Mouse (Mus musculus) neural tube, embryonic 11.5 days (tissue): ENCODE measurements around the gene Pced1b. TPM values are rescaled to one million over a fixed set of nuclear protein-coding genes. Genes with fewer than 3 reads are reported as not detected.

Source experiments
- ATAC-seq: fragments of 200-750 bp; cut with Nextera tagmentation; 2 replicates; pipeline ENCODE4 v1.8.0; 2017; ENCODE audit warnings: moderate number of reproducible peaks, mild to moderate bottlenecking, moderate TSS enrichment, moderate library complexity; ENCODE audit not compliant: insufficient read depth, low FRiP score, low TSS enrichment
- DNase-seq: peaks from one replicate; pipeline ENCODE4 v3.0.0-alpha.2; 2015; ENCODE audit warnings: low spot score
- H3K27ac ChIP-seq: fragments of 300-500 bp; sonication (generic); 2 replicates; pipeline ENCODE4 v1.5.1; 2014; ENCODE audit warnings: low read depth, mild to moderate bottlenecking, low read length
- H3K27me3 ChIP-seq: fragments of 300-500 bp; sonication (generic); 2 replicates; pipeline ENCODE4 v1.6.1; 2014; ENCODE audit warnings: mild to moderate bottlenecking, low read length, mixed read lengths; ENCODE audit not compliant: control insufficient read depth, insufficient read depth
- H3K36me3 ChIP-seq: fragments of 300-500 bp; sonication (generic); 2 replicates; pipeline ENCODE4 v1.6.1; 2014; ENCODE audit warnings: mild to moderate bottlenecking, low read length, moderate library complexity, mixed read lengths; ENCODE audit not compliant: control insufficient read depth, insufficient read depth
- H3K4me1 ChIP-seq: fragments of 300-500 bp; sonication (generic); 2 replicates; pipeline ENCODE4 v1.6.1; 2014; ENCODE audit warnings: low read length, mixed read lengths; ENCODE audit not compliant: control insufficient read depth, insufficient read depth
- H3K4me2 ChIP-seq: fragments of 300-500 bp; sonication (generic); 2 replicates; pipeline ENCODE4 v1.6.1; 2014; ENCODE audit warnings: low read depth, mild to moderate bottlenecking, moderate library complexity
- H3K4me3 ChIP-seq: fragments of 300-500 bp; sonication (generic); 2 replicates; pipeline ENCODE4 v1.5.1; 2014; ENCODE audit warnings: low read depth, low read length
- H3K9ac ChIP-seq: fragments of 300-500 bp; sonication (generic); 2 replicates; pipeline ENCODE4 v1.6.1; 2014; ENCODE audit warnings: mild to moderate bottlenecking, low read length
- H3K9me3 ChIP-seq: fragments of 300-500 bp; sonication (generic); 2 replicates; pipeline ENCODE4 v1.6.1; 2016; ENCODE audit warnings: low read length; ENCODE audit not compliant: control insufficient read depth
- WGBS: fragments of 180-500 bp; shearing (Covaris S2); extraction: QIAGEN DNeasy Blood & Tissue Kit; methylation state at CpG from one replicate; pipeline ENCODE4 v1.1.7; 2014; 5-methylcytosine and 5-hydroxymethylcytosine counted together
- polyA plus RNA-seq: library from polyadenylated mRNA; unstranded; fragments of >200 nt; fragmentation: Nextera tagmentation; extraction: Ambion mirVana; gene quantifications from 2 replicates; pipeline ENCODE4 v1.2.1, GENCODE M21; 2014

Pced1b gene
- polyA plus RNA-seq, 1 experiment from 2014 or later, result 3.6 TPM

GRCm38 (mm10) chr15:97311937-97312336 lies 65.0 kb downstream of the Pced1b start:
- no peak overlapping the region for H3K27ac ChIP-seq
- 88% methylated on average over 8 of the region's 8 CpGs for WGBS
- no peaks in the 10 kb centered on the region for H3K4me1 ChIP-seq
- no peaks in the 10 kb centered on the region for H3K9me3 ChIP-seq
- ATAC-seq (no peak), DNase-seq (no peak)
- no peaks in the 10 kb centered on the region for H3K36me3 ChIP-seq
- H3K4me2 ChIP-seq, result no peak overlapping the region
- H3K27me3 ChIP-seq, result no peaks in the 10 kb centered on the region
- no peak overlapping the region for H3K4me3 ChIP-seq
- no peak overlapping the region for H3K9ac ChIP-seq

GRCm38 (mm10) chr15:97314720-97315421 lies 68.0 kb downstream of the Pced1b start:
- H3K4me1 ChIP-seq, result no peaks in the 10 kb centered on the region
- no peaks in the 10 kb centered on the region for H3K36me3 ChIP-seq
- H3K9ac ChIP-seq, result no peak overlapping the region
- H3K27me3 ChIP-seq, result no peaks in the 10 kb centered on the region
- no peak overlapping the region for H3K4me3 ChIP-seq
- WGBS, result 81% methylated on average over 14 of the region's 14 CpGs
- DNase-seq (no peak), ATAC-seq (no peak)
- no peaks in the 10 kb centered on the region for H3K9me3 ChIP-seq
- H3K27ac ChIP-seq, result no peak overlapping the region
- H3K4me2 ChIP-seq, result no peak overlapping the region

- no peak overlapping the region for H3K27ac ChIP-seq
- no peak for DNase-seq
- 88% methylated on average over 9 of the region's 9 CpGs for WGBS
These were observed 68.5 kb downstream of the Pced1b start for GRCm38 (mm10) chr15:97315422-97315757.

GRCm38 (mm10) chr15:97318365-97319001 lies 71.6 kb downstream of the Pced1b start:
- no peaks in the 10 kb centered on the region for H3K4me1 ChIP-seq

More at GRCm38 (mm10) chr15:97315422-97315757, 68.5 kb downstream of the Pced1b start:
- Histone ChIP-seq H3K4me1 (no peaks in the 10 kb centered on the region), H3K4me3 (no peak overlapping the region), H3K9me3 (no peaks in the 10 kb centered on the region), H3K4me2 (no peak overlapping the region), H3K27me3 (no peaks in the 10 kb centered on the region), H3K9ac (no peak overlapping the region), H3K36me3 (no peaks in the 10 kb centered on the region)
- no peak for ATAC-seq

GRCm38 (mm10) chr15:97322821-97323220 lies 75.9 kb downstream of the Pced1b start:
- H3K27ac ChIP-seq, result no peak overlapping the region

More at GRCm38 (mm10) chr15:97318365-97319001, 71.6 kb downstream of the Pced1b start:
- Histone ChIP-seq H3K27me3 (no peaks in the 10 kb centered on the region), H3K4me3 (no peak overlapping the region), H3K36me3 (no peaks in the 10 kb centered on the region), H3K9ac (no peak overlapping the region), H3K27ac (no peak overlapping the region), H3K4me2 (no peak overlapping the region), H3K9me3 (no peaks in the 10 kb centered on the region)
- DNase-seq (no peak), ATAC-seq (no peak)
- WGBS, result 89% methylated on average over 21 of the region's 21 CpGs

GRCm38 (mm10) chr15:97323466-97323865 lies 76.6 kb downstream of the Pced1b start:
- Histone ChIP-seq H3K4me1 (no peaks in the 10 kb centered on the region), H3K27me3 (no peaks in the 10 kb centered on the region), H3K4me3 (no peak overlapping the region), H3K36me3 (no peaks in the 10 kb centered on the region), H3K4me2 (no peak overlapping the region), H3K9me3 (no peaks in the 10 kb centered on the region), H3K27ac (no peak overlapping the region), H3K9ac (no peak overlapping the region)
- ATAC-seq (no peak), DNase-seq (no peak)
- WGBS, result 69% methylated on average over 24 of the region's 24 CpGs

More at GRCm38 (mm10) chr15:97322821-97323220, 75.9 kb downstream of the Pced1b start:
- no peak overlapping the region for H3K4me2 ChIP-seq
- H3K36me3 ChIP-seq, result no peaks in the 10 kb centered on the region
- ATAC-seq, result no peak
- no peaks in the 10 kb centered on the region for H3K27me3 ChIP-seq
- no peak overlapping the region for H3K9ac ChIP-seq
- DNase-seq, result no peak
- H3K4me1 ChIP-seq, result no peaks in the 10 kb centered on the region
- no peak overlapping the region for H3K4me3 ChIP-seq
- 90% methylated on average over 5 of the region's 5 CpGs for WGBS
- H3K9me3 ChIP-seq, result no peaks in the 10 kb centered on the region

- no peak overlapping the region for H3K4me2 ChIP-seq
- no peak overlapping the region for H3K27ac ChIP-seq
- H3K9ac ChIP-seq, result no peak overlapping the region
- H3K27me3 ChIP-seq, result no peaks in the 10 kb centered on the region
- no peaks in the 10 kb centered on the region for H3K36me3 ChIP-seq
- H3K4me1 ChIP-seq, result no peaks in the 10 kb centered on the region
- DNase-seq, result no peak
- WGBS, result 81% methylated on average over 9 of the region's 9 CpGs
- no peak for ATAC-seq
- no peaks in the 10 kb centered on the region for H3K9me3 ChIP-seq
- H3K4me3 ChIP-seq, result no peak overlapping the region
These were observed 77.4 kb downstream of the Pced1b start for GRCm38 (mm10) chr15:97324311-97324710.

GRCm38 (mm10) chr15:97327500-97328081 lies 80.7 kb downstream of the Pced1b start:
- Histone ChIP-seq H3K9ac (no peak overlapping the region), H3K9me3 (no peaks in the 10 kb centered on the region), H3K27me3 (no peaks in the 10 kb centered on the region), H3K4me2 (no peak overlapping the region), H3K36me3 (no peaks in the 10 kb centered on the region), H3K27ac (no peak overlapping the region), H3K4me1 (no peaks in the 10 kb centered on the region), H3K4me3 (no peak overlapping the region)
- ATAC-seq (no peak), DNase-seq (peak; percentile 44)
- WGBS, result 63% methylated on average over 18 of the region's 18 CpGs

- H3K27ac ChIP-seq, result no peak overlapping the region
- H3K4me1 ChIP-seq, result no peaks in the 10 kb centered on the region
- no peaks in the 10 kb centered on the region for H3K27me3 ChIP-seq
- WGBS, result 81% methylated on average over 9 of the region's 9 CpGs
- no peaks in the 10 kb centered on the region for H3K9me3 ChIP-seq
- DNase-seq (no peak), ATAC-seq (no peak)
- H3K9ac ChIP-seq, result no peak overlapping the region
- no peaks in the 10 kb centered on the region for H3K36me3 ChIP-seq
- no peak overlapping the region for H3K4me2 ChIP-seq
- H3K4me3 ChIP-seq, result no peak overlapping the region
These were observed 85.7 kb downstream of the Pced1b start for GRCm38 (mm10) chr15:97332582-97332981.
